Mouse (Mus musculus): ENCODE measurements around the gene Cadps. TPM values are rescaled to one million over a fixed set of nuclear protein-coding genes. Genes with fewer than 3 reads are reported as not detected.

Gene Cadps
- polyA plus RNA-seq, 1 experiment: not detected

DNA sequence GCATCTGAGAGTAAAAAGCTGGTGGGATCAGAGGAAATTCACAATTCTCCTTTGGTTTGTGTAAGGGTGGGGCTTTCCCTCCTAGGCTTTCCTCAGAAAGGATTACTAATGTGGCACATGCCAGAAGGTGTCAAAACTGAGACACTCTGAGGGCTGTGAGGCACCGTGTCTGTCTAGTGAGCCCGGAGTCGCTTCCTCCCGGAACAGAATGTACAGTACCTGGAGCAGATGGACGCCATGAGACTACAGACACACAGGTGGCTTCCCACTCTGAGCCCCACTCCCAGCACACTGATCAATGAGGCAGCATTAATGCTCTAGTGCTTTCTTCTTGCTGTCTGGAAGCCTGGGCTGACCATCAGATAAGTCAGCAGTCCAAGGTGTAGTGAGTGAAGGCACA lies 283.8 kb downstream of the Cadps start:
- no peaks in the 10 kb centered on the region for H3K4me1 ChIP-seq (ENCODE audit: control insufficient read depth, insufficient read depth, insufficient read length, low read length)
- H3K4me3 ChIP-seq (ENCODE audit: insufficient read depth, low read depth, low read length): no peak overlapping the region
- H3K27ac ChIP-seq (replicated peaks; ENCODE audit: low read depth, low read length): no peak overlapping the region

DNA sequence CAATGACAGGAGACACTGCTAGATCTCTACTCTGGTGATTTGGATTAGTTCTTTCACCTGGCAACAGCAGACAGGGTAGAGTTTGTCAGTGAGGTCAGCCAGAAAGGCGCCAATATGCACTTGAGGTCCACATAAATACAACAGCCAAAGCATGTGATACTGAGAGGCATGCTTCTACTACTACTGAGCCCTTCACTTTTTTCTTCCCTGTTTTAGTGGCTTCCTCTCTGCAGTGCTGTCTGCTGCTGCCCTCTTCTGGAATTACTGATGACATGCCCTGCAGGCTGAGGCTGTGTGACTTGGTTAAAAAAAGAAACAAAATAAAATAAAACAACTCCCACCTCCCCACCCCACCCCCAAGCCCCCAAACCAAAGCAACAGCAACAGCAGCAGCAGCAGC lies 291.8 kb downstream of the Cadps start:
- no peak overlapping the region for H3K27ac ChIP-seq (replicated peaks; ENCODE audit: low read depth, low read length)
- H3K4me1 ChIP-seq (ENCODE audit: control insufficient read depth, insufficient read depth, insufficient read length, low read length): no peaks in the 10 kb centered on the region
- no peak overlapping the region for H3K4me3 ChIP-seq (ENCODE audit: insufficient read depth, low read depth, low read length)

DNA sequence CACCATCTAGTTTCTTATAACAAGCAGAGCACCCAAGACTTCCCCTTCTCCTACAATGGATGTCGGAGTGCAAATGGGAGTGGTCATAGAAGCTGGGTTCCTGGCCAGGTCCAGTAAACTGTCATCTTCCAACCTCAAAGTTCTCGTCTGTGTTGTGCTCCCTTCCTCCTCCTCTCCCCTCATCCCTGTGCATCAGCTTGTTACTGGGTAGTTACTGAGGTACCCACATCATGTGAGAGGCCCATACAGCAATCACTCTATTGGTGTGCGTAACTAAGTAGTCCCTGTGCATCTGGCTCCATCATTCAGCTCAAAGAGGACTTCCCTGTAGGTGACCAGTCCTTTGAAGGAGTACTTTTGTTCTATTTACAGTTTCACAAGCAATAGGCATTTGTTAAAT lies 292.3 kb downstream of the Cadps start:
- H3K27ac ChIP-seq (replicated peaks; ENCODE audit: low read depth, low read length): no peak overlapping the region
- H3K4me3 ChIP-seq (ENCODE audit: insufficient read depth, low read depth, low read length): no peak overlapping the region
- no peaks in the 10 kb centered on the region for H3K4me1 ChIP-seq (ENCODE audit: control insufficient read depth, insufficient read depth, insufficient read length, low read length)

DNA sequence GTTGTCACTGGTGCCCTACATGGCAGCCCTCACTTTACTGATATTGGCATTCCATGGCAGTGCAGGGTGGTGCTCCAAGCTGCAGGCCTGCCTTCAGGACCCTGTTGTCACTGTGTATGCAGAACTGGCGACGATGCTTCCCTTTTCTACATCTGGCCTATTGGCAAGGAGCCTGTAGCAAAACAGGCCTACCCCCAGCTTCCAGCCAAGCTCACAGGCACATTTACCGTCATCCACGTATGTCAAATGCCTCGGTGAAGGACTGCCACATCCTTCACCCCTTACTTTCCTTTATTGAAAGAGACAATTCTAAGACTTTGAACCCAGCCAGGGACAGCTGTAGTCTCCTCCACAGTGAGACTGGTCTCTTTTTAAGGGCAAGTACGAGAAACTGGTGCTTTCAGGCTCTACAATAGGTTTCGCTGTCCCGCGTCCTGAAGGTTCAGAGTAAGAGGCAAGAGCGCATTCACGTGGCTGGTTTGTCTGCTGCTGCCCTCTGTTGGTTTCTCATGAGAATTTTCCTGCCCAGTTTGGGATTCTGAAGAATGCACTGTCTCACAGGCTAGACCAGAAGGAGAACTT lies 292.8 kb downstream of the Cadps start:
- Histone ChIP-seq H3K4me3 (ENCODE audit: insufficient read depth, low read depth, low read length) (no peak overlapping the region), H3K27ac (replicated peaks; ENCODE audit: low read depth, low read length) (no peak overlapping the region), H3K4me1 (ENCODE audit: control insufficient read depth, insufficient read depth, insufficient read length, low read length) (no peaks in the 10 kb centered on the region)

DNA sequence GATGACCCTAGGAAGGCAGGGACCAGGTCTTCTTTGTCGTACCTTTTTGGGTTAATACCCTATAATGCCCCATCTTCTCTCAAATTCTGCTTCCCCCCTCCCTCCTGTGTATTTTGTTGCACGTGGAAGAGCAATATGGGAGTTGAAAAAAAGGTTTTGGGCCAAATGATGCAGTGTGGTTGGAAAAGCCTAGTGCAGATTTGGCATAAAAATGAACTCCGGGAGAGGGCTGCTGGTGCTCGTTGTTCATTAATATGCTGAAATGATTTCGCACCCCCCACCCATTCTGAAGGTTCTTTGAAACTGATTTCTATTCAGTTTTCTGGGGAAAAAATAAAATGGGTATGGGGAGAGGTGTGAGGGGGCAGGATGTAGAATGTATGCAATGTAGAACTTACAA lies 295.6 kb downstream of the Cadps start:
- H3K4me3 ChIP-seq (ENCODE audit: insufficient read depth, low read depth, low read length): no peak overlapping the region
- H3K4me1 ChIP-seq (ENCODE audit: control insufficient read depth, insufficient read depth, insufficient read length, low read length): no peaks in the 10 kb centered on the region
- no peak overlapping the region for H3K27ac ChIP-seq (replicated peaks; ENCODE audit: low read depth, low read length)

DNA sequence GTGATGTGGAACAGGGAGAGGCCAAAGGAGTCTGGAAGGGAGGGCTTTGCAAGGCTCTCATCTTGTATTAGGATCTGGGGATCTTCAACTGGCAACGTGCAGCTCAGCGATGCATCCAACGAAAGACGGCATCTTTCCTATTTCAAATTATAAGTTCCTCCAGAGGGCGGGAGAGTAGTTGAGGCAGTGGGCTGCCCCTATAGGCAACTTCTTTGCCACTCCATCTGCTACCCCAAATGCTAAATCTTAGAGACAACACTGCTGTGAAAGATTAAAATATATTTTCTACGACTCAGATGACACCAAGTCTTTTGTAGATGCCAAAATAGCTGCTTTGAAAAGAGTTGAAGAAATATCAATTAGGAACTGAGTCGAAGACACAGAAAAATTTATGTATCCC lies 315.9 kb downstream of the Cadps start:
- no peak overlapping the region for H3K4me3 ChIP-seq (ENCODE audit: insufficient read depth, low read depth, low read length)
- no peak overlapping the region for H3K27ac ChIP-seq (replicated peaks; ENCODE audit: low read depth, low read length)

DNA sequence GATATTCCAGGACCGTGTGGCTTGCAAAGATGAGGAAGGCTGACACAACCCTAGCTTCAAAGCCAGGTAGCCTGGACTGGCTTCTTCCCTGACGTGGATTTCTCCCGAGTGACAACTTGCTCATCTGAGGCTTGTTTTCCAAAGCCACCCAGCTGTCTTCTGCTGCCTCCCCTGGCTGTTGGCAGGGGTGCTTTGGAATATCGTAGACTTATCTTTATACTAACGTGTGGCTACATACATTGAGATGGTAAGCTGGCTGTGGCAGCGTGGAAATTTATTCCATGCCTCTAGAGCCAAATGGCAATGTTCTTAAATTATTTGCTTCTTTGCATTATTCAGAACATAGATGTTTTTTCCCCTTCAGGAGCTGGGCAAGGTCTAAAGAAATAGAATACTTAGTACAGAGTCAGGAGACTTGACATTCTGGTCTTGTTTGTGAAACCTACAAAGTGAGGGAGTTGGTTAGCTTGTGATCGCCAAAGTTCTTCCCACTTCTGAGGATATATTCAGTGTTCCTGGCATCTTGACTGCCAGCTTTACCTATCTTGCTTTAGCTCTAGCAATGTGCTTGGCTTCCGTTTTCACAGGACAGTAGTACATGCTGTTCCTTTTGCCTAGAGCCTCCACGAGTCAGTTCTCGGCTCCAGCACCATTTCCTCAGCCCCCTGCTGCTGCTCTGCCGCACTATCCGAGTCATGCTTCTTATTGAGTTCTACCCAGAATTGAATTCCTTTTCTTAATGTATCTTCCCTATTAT lies 318.5 kb downstream of the Cadps start:
- no peak overlapping the region for H3K4me3 ChIP-seq (ENCODE audit: insufficient read depth, low read depth, low read length)
- H3K27ac ChIP-seq (replicated peaks; ENCODE audit: low read depth, low read length): no peak overlapping the region
- H3K4me1 ChIP-seq (ENCODE audit: control insufficient read depth, insufficient read depth, insufficient read length, low read length): no peaks in the 10 kb centered on the region

More for the DNA sequence above, 315.9 kb downstream of the Cadps start:
- H3K4me1 ChIP-seq (ENCODE audit: control insufficient read depth, insufficient read depth, insufficient read length, low read length): no peaks in the 10 kb centered on the region

DNA sequence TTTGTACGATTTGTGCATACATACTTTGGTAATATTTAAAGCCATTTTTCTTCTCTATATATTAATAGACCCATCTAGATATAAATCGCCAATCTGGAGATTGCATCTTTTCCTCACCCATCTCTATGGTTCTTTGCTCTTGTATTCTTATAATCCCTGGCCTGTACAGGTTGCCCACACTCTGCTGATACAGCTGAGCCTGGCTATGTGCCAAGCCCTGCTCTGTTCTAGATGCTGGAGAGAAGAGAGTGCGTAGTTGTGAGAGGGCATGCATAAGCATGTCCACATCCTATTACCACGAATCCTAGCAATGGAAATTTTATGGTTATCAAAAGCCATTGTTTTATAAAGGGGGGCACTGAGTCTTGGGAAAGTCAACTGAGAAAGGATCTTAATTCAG lies 360.7 kb downstream of the Cadps start:
- Histone ChIP-seq H3K4me1 (ENCODE audit: control insufficient read depth, insufficient read depth, insufficient read length, low read length) (no peaks in the 10 kb centered on the region), H3K4me3 (ENCODE audit: insufficient read depth, low read depth, low read length) (no peak overlapping the region), H3K27ac (replicated peaks; ENCODE audit: low read depth, low read length) (no peak overlapping the region)

DNA sequence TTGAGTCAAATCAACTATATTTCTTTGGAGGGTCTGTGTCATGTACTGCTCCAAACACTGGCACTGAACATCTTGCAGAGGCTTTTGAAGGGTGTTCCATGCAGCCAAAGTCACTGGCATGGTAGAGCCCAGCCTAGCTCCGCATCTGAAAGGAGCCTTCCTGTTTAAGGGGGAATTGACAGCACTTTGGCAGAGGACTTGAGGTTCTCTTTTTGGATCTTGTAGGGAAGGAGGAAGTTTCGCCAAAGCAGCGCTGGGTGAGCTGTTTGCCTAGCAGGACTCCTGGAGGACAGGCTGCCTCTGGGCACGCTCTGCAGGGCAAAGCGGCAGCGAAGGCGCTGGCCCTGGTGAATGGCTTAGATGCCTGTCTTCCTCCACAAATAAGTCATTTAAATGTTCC lies 363.2 kb downstream of the Cadps start:
- Histone ChIP-seq H3K27ac (replicated peaks; ENCODE audit: low read depth, low read length) (no peak overlapping the region), H3K4me1 (ENCODE audit: control insufficient read depth, insufficient read depth, insufficient read length, low read length) (no peaks in the 10 kb centered on the region), H3K4me3 (ENCODE audit: insufficient read depth, low read depth, low read length) (no peak overlapping the region)

DNA sequence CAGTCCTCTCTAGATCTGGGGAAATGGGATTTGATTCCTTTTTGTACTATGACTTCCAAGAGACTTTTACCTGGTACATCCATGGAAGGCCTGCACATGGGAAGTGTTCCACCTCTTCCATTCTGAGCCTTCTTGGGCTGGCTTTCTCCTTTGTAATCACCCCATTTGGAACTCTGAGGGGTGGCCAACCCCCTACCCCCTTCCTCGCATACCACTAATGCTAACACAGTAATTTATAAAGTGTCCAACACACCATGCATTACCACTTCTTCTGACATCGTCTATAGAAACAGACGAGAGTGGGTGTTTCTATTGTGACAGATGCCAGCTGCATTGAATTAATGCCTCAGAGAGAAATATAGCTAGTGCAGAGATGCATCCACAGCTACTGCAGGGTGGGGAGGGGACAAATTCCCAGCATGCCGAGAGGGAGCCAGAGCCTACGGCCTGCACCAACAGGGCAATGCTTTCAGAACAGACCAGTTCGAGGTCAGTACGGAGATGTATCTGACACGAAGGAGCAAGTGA lies 367.8 kb downstream of the Cadps start:
- Histone ChIP-seq H3K4me1 (ENCODE audit: control insufficient read depth, insufficient read depth, insufficient read length, low read length) (no peaks in the 10 kb centered on the region), H3K4me3 (ENCODE audit: insufficient read depth, low read depth, low read length) (no peak overlapping the region), H3K27ac (replicated peaks; ENCODE audit: low read depth, low read length) (no peak overlapping the region)

DNA sequence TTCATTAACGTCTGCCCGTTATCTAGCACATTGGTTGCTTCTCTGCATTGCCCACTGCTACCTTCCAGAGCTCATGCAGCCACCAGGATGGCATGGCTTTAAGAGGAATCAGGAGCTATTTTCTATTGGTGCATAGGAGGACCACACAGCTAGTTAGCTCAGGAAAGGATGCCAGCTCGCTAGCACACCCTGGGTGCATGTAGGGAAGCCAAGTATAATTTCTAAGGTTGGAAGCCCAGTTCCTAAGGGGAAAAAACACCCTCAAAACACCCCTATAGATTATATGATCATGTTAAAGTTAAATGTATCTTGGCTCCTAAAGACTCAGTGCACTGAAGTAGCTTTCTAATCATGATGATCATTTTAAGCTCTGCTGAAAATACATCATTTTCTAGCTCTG lies 372.1 kb downstream of the Cadps start:
- no peak overlapping the region for H3K27ac ChIP-seq (replicated peaks; ENCODE audit: low read depth, low read length)
- no peak overlapping the region for H3K4me3 ChIP-seq (ENCODE audit: insufficient read depth, low read depth, low read length)
- no peaks in the 10 kb centered on the region for H3K4me1 ChIP-seq (ENCODE audit: control insufficient read depth, insufficient read depth, insufficient read length, low read length)

DNA sequence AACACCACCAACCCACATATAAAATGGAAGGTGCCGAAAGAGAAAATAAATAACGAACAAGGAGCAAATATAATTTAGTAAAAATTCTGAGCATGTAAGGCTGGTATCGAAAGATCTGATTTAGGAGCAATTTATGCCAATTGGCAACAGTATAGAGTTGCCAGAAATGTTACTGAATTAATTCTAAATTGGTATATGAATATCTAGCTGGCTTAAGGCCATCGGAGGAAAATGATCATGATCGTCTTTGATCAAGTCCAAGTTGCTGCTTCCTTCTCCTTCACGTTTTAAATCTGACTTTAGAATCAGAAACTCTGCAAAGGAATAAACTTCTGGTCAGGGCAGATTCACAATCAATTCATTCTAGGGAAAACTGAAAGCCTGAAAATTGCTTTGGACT lies 374.0 kb downstream of the Cadps start:
- Histone ChIP-seq H3K27ac (replicated peaks; ENCODE audit: low read depth, low read length) (no peak overlapping the region), H3K4me3 (ENCODE audit: insufficient read depth, low read depth, low read length) (no peak overlapping the region), H3K4me1 (ENCODE audit: control insufficient read depth, insufficient read depth, insufficient read length, low read length) (no peaks in the 10 kb centered on the region)

DNA sequence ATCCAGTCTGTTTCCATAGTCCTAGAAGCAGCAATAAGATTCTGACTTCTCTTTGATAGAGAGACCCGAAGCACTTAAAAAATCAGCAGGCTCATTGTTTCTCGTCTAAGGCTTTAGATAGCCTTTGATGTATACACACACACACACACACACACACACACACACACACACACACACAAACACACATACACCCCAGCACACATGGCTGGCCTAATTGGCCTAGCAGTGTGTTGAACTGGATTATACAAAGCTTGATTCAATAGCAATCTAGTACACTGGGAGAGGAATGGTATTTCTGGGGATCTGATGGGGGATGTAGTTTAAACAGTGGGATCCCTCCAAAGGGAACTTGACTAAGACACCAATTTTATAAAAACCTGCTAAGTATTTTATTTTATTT lies 381.9 kb downstream of the Cadps start:
- H3K4me3 ChIP-seq (ENCODE audit: insufficient read depth, low read depth, low read length): no peak overlapping the region
- no peaks in the 10 kb centered on the region for H3K4me1 ChIP-seq (ENCODE audit: control insufficient read depth, insufficient read depth, insufficient read length, low read length)
- no peak overlapping the region for H3K27ac ChIP-seq (replicated peaks; ENCODE audit: low read depth, low read length)

DNA sequence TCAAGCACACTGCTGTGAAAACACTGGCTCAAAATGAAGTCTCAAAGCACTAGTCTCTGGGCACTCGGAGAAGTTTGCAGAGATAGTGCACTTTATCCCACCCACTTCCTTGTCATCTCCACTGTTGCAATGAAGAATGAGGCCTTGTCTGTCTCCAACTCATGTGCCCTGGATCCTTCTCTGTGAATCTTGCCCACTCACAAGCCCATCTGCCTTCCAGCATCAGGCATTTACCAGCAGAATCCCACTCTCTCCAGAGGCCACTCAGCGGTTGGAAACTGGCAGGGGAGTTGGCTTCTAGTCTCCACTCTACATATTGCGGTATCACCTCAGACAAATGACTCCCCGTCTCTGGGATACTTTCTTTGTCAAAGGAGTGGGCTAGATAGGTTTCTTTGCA lies 384.9 kb downstream of the Cadps start:
- no peaks in the 10 kb centered on the region for H3K4me1 ChIP-seq (ENCODE audit: control insufficient read depth, insufficient read depth, insufficient read length, low read length)
- no peak overlapping the region for H3K27ac ChIP-seq (replicated peaks; ENCODE audit: low read depth, low read length)
- no peak overlapping the region for H3K4me3 ChIP-seq (ENCODE audit: insufficient read depth, low read depth, low read length)

DNA sequence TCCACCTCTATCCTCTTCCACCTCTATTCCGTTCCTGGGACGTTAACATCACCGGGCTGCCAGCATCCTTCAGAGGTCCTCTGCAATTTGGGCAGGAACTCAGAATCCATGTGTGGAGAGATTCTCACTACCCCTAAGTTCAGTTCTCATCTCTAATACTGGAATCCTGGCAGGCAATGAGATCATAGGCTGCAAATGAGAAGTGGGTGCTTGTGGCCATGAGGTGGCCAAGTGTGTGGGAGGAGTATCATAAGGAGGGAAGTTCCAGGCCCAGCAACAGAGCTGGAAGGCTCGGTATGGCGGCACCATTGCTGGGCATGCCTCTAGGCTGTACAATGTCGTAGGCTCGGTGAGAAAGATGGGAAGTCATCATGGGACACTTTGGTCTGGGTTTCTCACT lies 385.5 kb downstream of the Cadps start:
- no peak overlapping the region for H3K4me3 ChIP-seq (ENCODE audit: insufficient read depth, low read depth, low read length)
- H3K27ac ChIP-seq (replicated peaks; ENCODE audit: low read depth, low read length): no peak overlapping the region
- H3K4me1 ChIP-seq (ENCODE audit: control insufficient read depth, insufficient read depth, insufficient read length, low read length): no peaks in the 10 kb centered on the region

DNA sequence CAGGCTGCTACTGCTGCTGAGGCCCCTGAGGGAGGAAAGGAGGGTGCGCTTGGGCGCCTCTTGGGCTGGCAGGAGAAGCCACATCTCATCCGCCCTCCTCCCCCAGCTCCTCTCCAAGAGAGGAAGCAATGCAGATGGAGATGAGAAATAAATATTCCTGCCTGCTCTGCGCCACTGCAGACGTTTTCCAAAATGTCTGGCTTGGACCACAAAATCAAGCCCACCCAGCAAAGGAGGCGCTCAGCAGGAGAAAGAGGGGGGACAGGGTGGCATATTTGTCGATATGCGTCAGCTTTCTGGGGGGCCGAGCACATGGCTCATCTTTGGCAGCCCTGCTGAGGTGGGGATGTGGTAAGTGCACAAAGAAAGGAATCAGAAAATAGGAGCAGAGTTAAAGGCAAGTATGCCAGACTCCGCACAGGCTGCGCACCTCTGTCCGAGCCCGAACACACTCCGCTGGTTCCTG lies 385.9 kb downstream of the Cadps start:
- Histone ChIP-seq H3K27ac (replicated peaks; ENCODE audit: low read depth, low read length) (no peak overlapping the region), H3K4me1 (ENCODE audit: control insufficient read depth, insufficient read depth, insufficient read length, low read length) (no peaks in the 10 kb centered on the region), H3K4me3 (ENCODE audit: insufficient read depth, low read depth, low read length) (no peak overlapping the region)
